Mouse (Mus musculus) stomach, embryonic 15.5 days (tissue): ENCODE data around the gene Sobp. TPM values are rescaled to one million over a fixed set of nuclear protein-coding genes. Genes with fewer than 3 reads are reported as not detected.

Experiments
- ATAC-seq: fragments of 200-750 bp; cut with Nextera tagmentation; 2 replicates; pipeline ENCODE4 v1.8.0; 2017; ENCODE audit warnings: low read depth, moderate number of reproducible peaks, moderate TSS enrichment; ENCODE audit not compliant: insufficient read depth, low FRiP score
- H3K27ac ChIP-seq: fragments of 300-500 bp; sonication (generic); 2 replicates; pipeline ENCODE4 v1.5.1; 2015; ENCODE audit warnings: mild to moderate bottlenecking, inconsistent platforms
- H3K27me3 ChIP-seq: fragments of 300-500 bp; sonication (generic); replicated peaks from 2 replicates; pipeline ENCODE4 v1.6.1; 2015; ENCODE audit warnings: inconsistent platforms
- H3K36me3 ChIP-seq: fragments of 300-500 bp; sonication (generic); 2 replicates; pipeline ENCODE4 v1.6.1; 2015; ENCODE audit warnings: inconsistent platforms
- H3K4me1 ChIP-seq: fragments of 300-500 bp; sonication (generic); 2 replicates; pipeline ENCODE4 v1.6.1; 2015; ENCODE audit warnings: inconsistent platforms
- H3K4me2 ChIP-seq: fragments of 300-500 bp; sonication (generic); 2 replicates; pipeline ENCODE4 v1.6.1; 2015; ENCODE audit warnings: mild to moderate bottlenecking, inconsistent platforms
- H3K4me3 ChIP-seq: fragments of 300-500 bp; sonication (generic); replicated peaks from 2 replicates; pipeline ENCODE4 v1.5.1; 2015; ENCODE audit warnings: inconsistent platforms
- H3K9ac ChIP-seq: fragments of 300-500 bp; sonication (generic); 2 replicates; pipeline ENCODE4 v1.6.1; 2015; ENCODE audit warnings: inconsistent platforms
- H3K9me3 ChIP-seq: fragments of 300-500 bp; sonication (generic); 2 replicates; pipeline ENCODE4 v1.6.1; 2016; ENCODE audit warnings: inconsistent platforms
- WGBS: fragments of 180-500 bp; shearing (Covaris S2); methylation state at CpG from one replicate; pipeline ENCODE4 v1.1.7; 2015; 5-methylcytosine and 5-hydroxymethylcytosine counted together
- polyA plus RNA-seq: library from polyadenylated mRNA; unstranded; fragments of >200 nt; fragmentation: Nextera tagmentation; extraction: Ambion mirVana; gene quantifications from 2 replicates; pipeline ENCODE4 v1.2.1, GENCODE M21; 2015

Gene Sobp
- polyA plus RNA-seq, 1 experiment from 2014 or later: 1.4 TPM

DNA sequence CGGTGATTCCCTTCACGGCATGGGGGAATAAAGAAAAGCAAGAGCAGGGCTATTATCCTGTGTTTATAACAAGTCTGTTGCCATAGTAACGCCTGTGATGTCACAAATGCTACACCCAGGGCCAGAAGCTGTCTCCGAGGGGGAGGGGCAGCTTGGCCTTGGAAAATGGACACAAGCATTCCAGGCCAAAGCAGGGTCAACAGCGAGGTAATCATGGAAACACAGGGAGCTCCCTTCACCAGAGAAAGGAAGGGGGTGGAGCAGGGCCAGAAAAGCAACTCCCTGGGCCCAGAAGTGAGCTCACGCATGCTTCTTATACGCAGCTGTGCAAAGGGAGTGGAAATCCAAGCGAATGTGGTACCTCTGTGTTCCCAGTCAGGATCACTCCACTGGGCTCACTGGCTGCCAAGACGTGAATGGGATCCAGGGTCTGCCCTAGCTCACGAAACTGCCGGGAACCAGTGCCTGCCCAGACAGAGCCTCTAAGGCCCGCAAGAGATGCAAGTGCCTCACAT lies 19.2 kb downstream of the Sobp start:
- ATAC-seq: peak; percentile 50; the same call in 1 of the 2 replicates
- H3K36me3 ChIP-seq: no peaks in the 10 kb centered on the region
- 0 out of 2 replicates have a peak overlapping the region, but pooled peaks have one; percentile 29 for H3K4me2 ChIP-seq
- H3K4me3 ChIP-seq: no peak overlapping the region
- no peak overlapping the region for H3K9ac ChIP-seq
- H3K4me1 ChIP-seq: peaks cover 7% of the 10 kb centered on the region; the same call in 1 of the 2 replicates
- H3K9me3 ChIP-seq: no peaks in the 10 kb centered on the region
- no peaks in the 10 kb centered on the region for H3K27me3 ChIP-seq
- peak overlapping the region; percentile 55 for H3K27ac ChIP-seq
- WGBS: 18% methylated on average over 12 of the region's 12 CpGs

GRCm38 (mm10) chr10:43152643-43153042 lies 21.7 kb downstream of the Sobp start:
- Histone ChIP-seq H3K4me2 (no peak overlapping the region), H3K4me3 (no peak overlapping the region), H3K9ac (no peak overlapping the region), H3K27me3 (no peaks in the 10 kb centered on the region), H3K4me1 (peaks cover 7% of the 10 kb centered on the region; the same call in 1 of the 2 replicates), H3K36me3 (no peaks in the 10 kb centered on the region), H3K9me3 (no peaks in the 10 kb centered on the region), H3K27ac (no peak overlapping the region)
- ATAC-seq: no peak
- WGBS: 76% methylated on average over 8 of the region's 8 CpGs

GRCm38 (mm10) chr10:43148456-43148855 lies 25.9 kb downstream of the Sobp start:
- 84% methylated on average over 11 of the region's 11 CpGs for WGBS
- H3K27ac ChIP-seq: no peak overlapping the region
- H3K36me3 ChIP-seq: no peaks in the 10 kb centered on the region
- H3K4me3 ChIP-seq: no peak overlapping the region
- no peaks in the 10 kb centered on the region for H3K9me3 ChIP-seq
- H3K27me3 ChIP-seq: no peaks in the 10 kb centered on the region
- H3K9ac ChIP-seq: no peak overlapping the region
- ATAC-seq: no peak
- H3K4me1 ChIP-seq: no peaks in the 10 kb centered on the region
- no peak overlapping the region for H3K4me2 ChIP-seq

DNA sequence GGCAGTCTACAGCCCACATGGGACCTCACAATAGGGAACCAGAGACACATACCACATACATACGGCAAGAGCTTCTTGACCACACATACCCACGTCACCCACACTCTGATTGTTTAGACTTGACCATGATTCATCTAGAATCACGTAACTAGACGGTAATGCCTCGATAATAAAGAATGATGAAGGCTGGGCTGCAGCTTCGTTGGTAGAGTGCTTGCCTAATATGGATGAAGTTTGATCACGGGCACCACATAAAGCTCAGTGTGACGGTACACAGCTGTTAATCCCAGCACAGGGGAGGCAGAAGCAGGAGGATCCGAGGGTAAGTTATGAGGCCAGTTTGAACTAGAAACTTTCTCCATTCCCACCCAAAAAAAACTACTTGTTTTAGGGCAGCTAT lies 31.2 kb downstream of the Sobp start:
- Histone ChIP-seq H3K27ac (no peak overlapping the region), H3K9ac (no peak overlapping the region), H3K4me2 (no peak overlapping the region), H3K4me1 (no peaks in the 10 kb centered on the region), H3K9me3 (no peaks in the 10 kb centered on the region), H3K36me3 (no peaks in the 10 kb centered on the region), H3K27me3 (no peaks in the 10 kb centered on the region), H3K4me3 (no peak overlapping the region)
- 68% methylated on average over 9 of the region's 9 CpGs for WGBS
- ATAC-seq: no peak

GRCm38 (mm10) chr10:43134027-43134426 lies 40.3 kb downstream of the Sobp start:
- ATAC-seq: no peak

GRCm38 (mm10) chr10:43128750-43129149 lies 45.6 kb downstream of the Sobp start:
- H3K9me3 ChIP-seq: no peaks in the 10 kb centered on the region
- no peak overlapping the region for H3K4me2 ChIP-seq
- H3K27me3 ChIP-seq: no peaks in the 10 kb centered on the region
- no peak for ATAC-seq
- no peak overlapping the region for H3K9ac ChIP-seq
- no peak overlapping the region for H3K27ac ChIP-seq
- H3K4me3 ChIP-seq: no peak overlapping the region
- H3K36me3 ChIP-seq: no peaks in the 10 kb centered on the region
- no peaks in the 10 kb centered on the region for H3K4me1 ChIP-seq
- WGBS: 63% methylated on average over 3 of the region's 3 CpGs

More at GRCm38 (mm10) chr10:43134027-43134426, 40.3 kb downstream of the Sobp start:
- Histone ChIP-seq H3K27me3 (no peaks in the 10 kb centered on the region), H3K9me3 (no peaks in the 10 kb centered on the region), H3K9ac (no peak overlapping the region), H3K4me1 (no peaks in the 10 kb centered on the region), H3K36me3 (no peaks in the 10 kb centered on the region), H3K4me3 (no peak overlapping the region), H3K27ac (no peak overlapping the region), H3K4me2 (no peak overlapping the region)
- 89% methylated on average over 11 of the region's 11 CpGs for WGBS

GRCm38 (mm10) chr10:43124561-43124960 lies 49.8 kb downstream of the Sobp start:
- Histone ChIP-seq H3K27me3 (no peaks in the 10 kb centered on the region), H3K4me1 (no peaks in the 10 kb centered on the region), H3K9ac (no peak overlapping the region), H3K36me3 (no peaks in the 10 kb centered on the region), H3K9me3 (no peaks in the 10 kb centered on the region), H3K4me2 (no peak overlapping the region), H3K27ac (no peak overlapping the region), H3K4me3 (no peak overlapping the region)
- ATAC-seq: no peak
- WGBS: 81% methylated on average over 7 of the region's 7 CpGs

DNA sequence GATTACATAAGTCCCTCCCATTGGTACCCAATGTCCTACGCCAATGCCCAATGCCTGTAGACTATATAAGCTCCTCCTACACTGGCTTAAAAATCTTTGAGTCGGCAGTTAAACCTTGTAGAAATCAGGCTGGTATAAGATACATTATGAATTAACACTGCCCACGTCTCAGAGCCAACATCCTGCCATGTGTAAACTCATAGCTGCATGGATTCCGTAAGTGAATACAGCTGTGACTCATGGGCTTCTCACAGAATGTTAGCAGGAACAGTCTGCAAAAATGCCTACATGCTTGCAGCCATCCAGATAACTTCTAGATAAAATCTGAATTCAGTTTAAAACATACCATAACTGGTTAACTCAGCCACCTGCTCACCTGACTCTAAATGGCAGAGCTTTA lies 50.2 kb downstream of the Sobp start:
- Histone ChIP-seq H3K4me3 (no peak overlapping the region), H3K27ac (no peak overlapping the region), H3K4me2 (no peak overlapping the region), H3K4me1 (no peaks in the 10 kb centered on the region), H3K27me3 (no peaks in the 10 kb centered on the region), H3K9me3 (no peaks in the 10 kb centered on the region), H3K9ac (no peak overlapping the region), H3K36me3 (no peaks in the 10 kb centered on the region)
- no peak for ATAC-seq
- 75% methylated on average over 4 of the region's 4 CpGs for WGBS

DNA sequence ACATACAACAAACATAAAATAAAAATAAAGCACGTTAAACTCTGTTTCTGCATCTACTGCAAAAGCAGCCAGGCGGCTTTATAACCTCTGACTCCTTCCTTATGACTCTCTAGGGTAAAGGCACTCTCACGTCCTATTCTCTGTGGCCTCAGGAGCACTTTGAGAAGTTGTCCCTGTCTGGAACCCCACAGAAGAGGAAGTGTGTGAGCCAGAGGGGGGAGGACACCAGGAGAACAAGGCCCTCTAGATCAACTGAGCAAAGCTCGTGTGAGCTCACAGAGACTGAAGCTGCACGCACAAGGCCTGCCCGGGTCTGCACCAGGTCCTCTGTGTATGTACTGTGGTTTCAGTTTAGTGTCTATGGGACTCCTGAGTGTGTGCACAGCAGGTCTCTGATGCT lies 50.9 kb downstream of the Sobp start:
- no peaks in the 10 kb centered on the region for H3K9me3 ChIP-seq
- H3K4me3 ChIP-seq: no peak overlapping the region
- H3K4me2 ChIP-seq: no peak overlapping the region
- H3K36me3 ChIP-seq: no peaks in the 10 kb centered on the region
- H3K4me1 ChIP-seq: no peaks in the 10 kb centered on the region
- 80% methylated on average over 6 of the region's 6 CpGs for WGBS
- ATAC-seq: no peak
- no peaks in the 10 kb centered on the region for H3K27me3 ChIP-seq
- H3K9ac ChIP-seq: no peak overlapping the region
- no peak overlapping the region for H3K27ac ChIP-seq

DNA sequence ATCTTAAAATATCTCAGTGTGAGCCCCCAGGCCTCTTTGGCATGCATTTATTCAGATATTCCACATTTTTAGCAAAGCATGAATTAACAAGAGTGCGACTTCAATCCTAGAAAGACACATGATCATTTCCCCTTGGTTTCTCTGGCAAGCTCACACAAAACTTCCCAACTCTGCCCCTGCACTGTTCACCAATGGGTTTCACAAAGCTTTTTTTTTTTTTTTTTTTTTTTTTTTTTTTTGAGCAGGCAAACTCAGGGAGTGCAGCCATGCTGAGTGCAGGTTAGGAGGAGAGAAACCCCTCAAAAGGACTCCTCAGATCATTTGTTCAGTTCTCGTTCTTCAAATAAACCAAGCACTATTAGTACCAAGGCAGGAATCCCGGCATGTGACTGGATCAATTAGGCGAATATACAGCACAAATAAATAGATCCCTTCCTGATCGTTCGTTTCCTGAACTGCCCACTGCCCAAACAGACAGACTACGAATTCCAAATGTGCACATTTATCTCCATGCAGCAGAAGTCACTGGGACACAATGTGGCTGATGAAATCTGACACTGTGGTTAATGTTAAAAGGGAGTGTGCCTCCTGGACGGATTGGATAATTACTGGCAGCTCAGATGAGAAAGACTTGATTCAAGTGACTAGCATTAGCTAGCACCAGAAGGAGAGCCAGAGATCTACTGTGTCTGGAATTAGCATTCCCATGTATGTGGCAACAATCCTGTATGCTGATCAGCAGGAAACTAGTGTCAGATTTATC lies 53.5 kb downstream of the Sobp start:
- no peak for ATAC-seq

GRCm38 (mm10) chr10:43116083-43116927 lies 58.0 kb downstream of the Sobp start:
- Histone ChIP-seq H3K4me3 (no peak overlapping the region), H3K9me3 (no peaks in the 10 kb centered on the region), H3K4me2 (no peak overlapping the region), H3K36me3 (no peaks in the 10 kb centered on the region), H3K9ac (no peak overlapping the region), H3K4me1 (no peaks in the 10 kb centered on the region), H3K27me3 (no peaks in the 10 kb centered on the region), H3K27ac (no peak overlapping the region)
- ATAC-seq: no peak
- 70% methylated on average over 3 of the region's 3 CpGs for WGBS

More for the DNA sequence above, 53.5 kb downstream of the Sobp start:
- Histone ChIP-seq H3K9ac (no peak overlapping the region), H3K4me3 (no peak overlapping the region), H3K36me3 (no peaks in the 10 kb centered on the region), H3K27ac (no peak overlapping the region), H3K27me3 (no peaks in the 10 kb centered on the region), H3K4me1 (no peaks in the 10 kb centered on the region), H3K4me2 (no peak overlapping the region), H3K9me3 (no peaks in the 10 kb centered on the region)
- 26% methylated on average over 8 of the region's 8 CpGs for WGBS

GRCm38 (mm10) chr10:43112296-43112695 lies 62.0 kb downstream of the Sobp start:
- Histone ChIP-seq H3K36me3 (no peaks in the 10 kb centered on the region), H3K4me2 (no peak overlapping the region), H3K9ac (no peak overlapping the region), H3K27me3 (no peaks in the 10 kb centered on the region), H3K27ac (no peak overlapping the region), H3K4me3 (no peak overlapping the region), H3K9me3 (no peaks in the 10 kb centered on the region), H3K4me1 (no peaks in the 10 kb centered on the region)
- no peak for ATAC-seq
- 60% methylated on average over 7 of the region's 7 CpGs for WGBS
